In the genomic region with DNA sequence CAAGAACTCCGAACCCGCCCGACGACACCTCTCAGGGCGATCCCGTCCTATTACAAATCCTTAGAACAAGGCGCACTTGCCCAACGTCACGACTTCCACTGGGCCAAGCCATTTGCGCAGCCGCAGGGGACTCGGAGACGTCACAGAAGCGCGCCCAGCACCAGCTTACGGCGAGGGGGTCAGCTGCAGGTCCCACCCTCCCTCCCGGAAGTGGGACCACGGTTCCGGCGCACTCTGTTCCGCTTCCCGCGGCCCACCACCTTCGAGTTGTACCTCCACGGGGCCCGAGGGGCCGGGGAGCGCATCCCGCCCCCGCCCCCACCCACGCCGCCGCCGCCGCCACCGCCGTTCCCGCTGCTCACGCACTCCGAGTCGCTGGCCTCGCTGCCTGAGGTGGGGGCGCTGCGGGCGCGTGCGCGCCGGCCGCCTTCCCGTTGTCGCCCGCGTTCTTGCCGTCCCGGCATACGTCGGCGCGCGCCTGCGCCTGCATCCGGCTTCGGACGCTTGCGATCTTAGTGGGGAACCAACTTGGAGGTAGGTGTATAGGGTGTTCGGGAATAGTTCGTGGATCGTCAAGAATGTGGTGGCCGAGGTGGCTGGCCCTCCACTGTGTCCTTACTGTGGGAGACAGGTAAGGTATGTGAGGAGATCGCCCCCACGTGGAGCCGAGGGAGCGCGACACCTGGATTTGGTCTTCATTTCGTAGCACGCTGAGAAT, we compare ENCODE assay signal across 8 mouse cellular contexts. TPM values are rescaled to one million over a fixed set of nuclear protein-coding genes. Genes with fewer than 3 reads are reported as not detected.
DNase-seq lines count a peak whose midpoint lies in the region; ATAC-seq and TF ChIP-seq lines count a peak whose summit lies in the region.

A gene (plus strand): TSS at position 237 of the 718 bp plus-strand sequence.
A gene (minus strand): TSS at position 640 of the 718 bp plus-strand sequence.

- peak within 1 kb of the TSS; percentile 64 for H3K4me3 ChIP-seq in forebrain, embryonic 14.5 days (ENCODE audit: low read depth, low read length)
- peak within 1 kb of the TSS; percentile 89 for H3K4me3 ChIP-seq in lung, adult 2 months (replicated peaks; ENCODE audit: extremely low read depth, low read depth, low read length)

- peaks cover 10% of the 10 kb centered on the region; the same call in 1 of the 2 replicates for H3K4me1 ChIP-seq in forebrain, embryonic 14.5 days (ENCODE audit: control insufficient read depth, insufficient read depth, low read length)
- H3K4me1 ChIP-seq in lung, adult 2 months (ENCODE audit: control insufficient read depth, insufficient read depth, low read length) = peaks cover 6% of the 10 kb centered on the region

- peak within 1 kb of the TSS; percentile 75 for H3K4me2 ChIP-seq in forebrain, embryonic 14.5 days (ENCODE audit: low read length)

- H3K9ac ChIP-seq in forebrain, embryonic 14.5 days (ENCODE audit: low read length) = peak within 1 kb of the TSS; percentile 78

- no peaks in the 10 kb centered on the region for H3K27me3 ChIP-seq in forebrain, embryonic 14.5 days (replicated peaks; ENCODE audit: control insufficient read depth, insufficient read depth, low read length)

- intact Hi-C loops in heart, postnatal 14 days (cut with DNase I) = loop anchor here (10.0 kb wide), 1 partner anchor 135 kb away; a partner anchor contains a TSS

- TF ChIP-seq CTCF in lung, adult 2 months (IDR thresholded peaks at IDR 0.05; ENCODE audit: insufficient read depth, low read length) = peak; percentile 73

- H3K27ac ChIP-seq in forebrain, embryonic 14.5 days (ENCODE audit: low read depth, low read length) = peak within 1 kb of the TSS; percentile 86

- WGBS in forebrain, embryonic 14.5 days = under 1% methylated on average over 78 of the region's 78 CpGs
- under 1% methylated on average over 78 of the region's 78 CpGs for WGBS in lung, adult 2 months

- ATAC-seq in forebrain, embryonic 14.5 days = peak; percentile 98
- ATAC-seq in neutrophil, adult 5-6 weeks (ENCODE audit: extremely low read depth, insufficient number of reproducible peaks, low FRiP score, poor library complexity, severe bottlenecking) = peak; percentile 90

- peaks cover 63% of the 10 kb centered on the region for H3K36me3 ChIP-seq in forebrain, embryonic 14.5 days (ENCODE audit: control insufficient read depth, insufficient read depth, low read length)

- H3K9me3 ChIP-seq in forebrain, embryonic 14.5 days (replicated peaks; ENCODE audit: control insufficient read depth, low read length) = no peaks in the 10 kb centered on the region

- peak; percentile 88; the same call in 1 of the 2 replicates for TF ChIP-seq POLR2A in lung, adult 2 months (IDR thresholded peaks at IDR 0.05; ENCODE audit: borderline replicate concordance, extremely low read depth, low read depth, low read length)

- peak; percentile 98 for DNase-seq in ES-CJ7 (ENCODE audit: low read depth, low spot score)
- DNase-seq in cerebellum, adult 11 months = peak; percentile 94
- DNase-seq in forebrain, embryonic 14.5 days (ENCODE audit: low spot score) = peak; percentile 99
- DNase-seq in heart, postnatal 14 days = peak; percentile 96 to 98
- peak; percentile 98 for DNase-seq in layer of hippocampus, adult 18-20 months (ENCODE audit: low spot score in 2 of 2)
- DNase-seq in lung, adult 2 months = peak; percentile 97
- DNase-seq in thymus, adult 18-20 months = peak; percentile 93 to 95

RNA-seq across cellular contexts. Expression of the first gene that starts in this region (rescaled TPM):
- polyA plus RNA-seq in forebrain, embryonic 14.5 days (2014; fragmentation: Nextera tagmentation; extraction: Ambion mirVana) = 17.9 and 20.0 TPM in 2 replicates
- total RNA-seq in heart, postnatal 14 days (2021) = 10 to 100 TPM; 15.7 TPM
- total RNA-seq in layer of hippocampus, adult 18-20 months (2021) = 10 to 100 TPM; 13.9 to 15.1 TPM
- polyA plus RNA-seq in lung, adult 2 months (2012; rRNA removed) = 10.7 and 12.8 TPM in 2 replicates
- total RNA-seq in neutrophil, adult 5-6 weeks (2017) = 32.5 and 33.1 TPM in 2 replicates

RNA-seq across cellular contexts. Expression of the second gene that starts in this region (rescaled TPM):
- polyA plus RNA-seq in forebrain, embryonic 14.5 days (2014; fragmentation: Nextera tagmentation; extraction: Ambion mirVana) = 15.6 and 20.2 TPM in 2 replicates
- 1 to 10 TPM; 6.9 to 8.5 TPM for total RNA-seq in heart, postnatal 14 days (2021)
- total RNA-seq in layer of hippocampus, adult 18-20 months (2021) = 10 to 100 TPM; 22.3 to 22.8 TPM
- polyA plus RNA-seq in lung, adult 2 months (2012; rRNA removed) = 28.3 and 29.7 TPM in 2 replicates
- 27.9 and 37.2 TPM in 2 replicates for total RNA-seq in neutrophil, adult 5-6 weeks (2017)

Comparison
In these comparisons a context has a peak if more than half of its experiments do, and no peak if none do; other contexts are left out.
1. Peak in every context shown above with its lines: DNase-seq, ATAC-seq, H3K4me3 ChIP-seq and H3K27ac ChIP-seq.